Mouse (Mus musculus) thymus, postnatal 10 days (tissue): Measurements from ENCODE around the gene Lsm7.

ENCODE experiments used
- DNase-seq, 2 experiments: peaks; one replicate each; pipeline ENCODE4 v3.0.0; 2021; ENCODE audit warnings: low spot score in 2 of 2

Gene Lsm7

DNA sequence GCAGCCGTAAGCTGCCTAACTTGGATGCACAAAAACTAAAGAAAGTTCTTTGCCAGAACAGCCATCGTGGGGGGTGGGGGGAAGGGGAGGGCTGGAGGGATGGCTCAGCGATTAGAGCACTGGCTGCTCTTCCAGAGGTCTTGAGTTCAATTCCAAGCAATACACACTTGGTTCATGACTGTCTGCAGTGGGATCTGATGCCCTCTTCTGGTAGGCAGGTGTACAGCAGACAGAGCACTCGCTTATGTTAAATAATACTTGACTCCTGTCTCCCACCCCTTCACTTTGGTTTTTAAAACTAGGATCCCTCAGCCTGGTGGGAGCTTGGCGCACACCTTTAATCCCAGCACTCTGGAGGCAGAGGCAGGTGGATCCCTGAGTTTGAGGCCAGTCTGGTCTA, 21.0 kb upstream of the Lsm7 start:
- DNase-seq, result peak; percentile 49 to 66

DNA sequence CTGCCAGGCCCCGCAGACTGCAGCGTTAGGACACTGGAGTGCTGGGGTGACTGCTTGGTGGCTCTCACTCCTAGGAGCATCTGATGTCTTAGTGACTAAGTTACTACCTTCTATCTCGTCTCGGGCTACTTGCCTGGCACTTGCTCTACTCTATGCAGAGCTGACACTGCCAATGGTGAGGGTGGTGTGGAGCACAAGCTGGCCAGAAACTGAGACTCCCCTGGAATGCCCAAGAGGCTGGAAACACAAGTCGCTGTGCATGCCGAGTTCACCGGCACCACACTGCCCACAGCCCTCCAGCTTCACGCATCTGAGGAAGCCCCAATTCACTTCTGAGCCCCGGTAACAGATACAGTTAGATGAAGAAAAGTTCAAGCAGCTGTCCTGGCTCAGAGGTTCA, 19.0 kb upstream of the Lsm7 start:
- no peak for DNase-seq

DNA sequence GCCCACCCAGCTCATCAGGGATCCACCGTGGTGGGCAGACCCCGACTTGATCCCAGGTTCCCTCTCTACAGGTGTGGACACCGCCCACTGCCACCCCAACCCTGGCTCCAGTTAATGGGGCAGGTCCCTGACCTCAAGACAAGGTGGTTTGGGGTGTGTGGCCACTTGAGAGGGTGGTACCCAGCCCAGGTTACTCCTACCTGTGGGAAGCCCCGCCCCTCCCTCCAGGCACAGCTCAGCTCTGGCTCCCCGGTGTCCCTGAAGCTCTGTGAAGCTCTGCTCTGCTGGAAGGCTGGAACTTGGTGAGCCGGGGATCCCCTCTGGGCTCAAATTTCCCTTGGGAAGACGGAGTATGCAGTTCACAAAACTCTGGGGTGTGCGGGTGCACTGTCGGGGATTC, 16.6 kb upstream of the Lsm7 start, which contains the start of gene Tmprss9:
Gene Tmprss9 (plus strand): TSS at position 268 of the 400 bp plus-strand sequence.
- DNase-seq, result no peak

DNA sequence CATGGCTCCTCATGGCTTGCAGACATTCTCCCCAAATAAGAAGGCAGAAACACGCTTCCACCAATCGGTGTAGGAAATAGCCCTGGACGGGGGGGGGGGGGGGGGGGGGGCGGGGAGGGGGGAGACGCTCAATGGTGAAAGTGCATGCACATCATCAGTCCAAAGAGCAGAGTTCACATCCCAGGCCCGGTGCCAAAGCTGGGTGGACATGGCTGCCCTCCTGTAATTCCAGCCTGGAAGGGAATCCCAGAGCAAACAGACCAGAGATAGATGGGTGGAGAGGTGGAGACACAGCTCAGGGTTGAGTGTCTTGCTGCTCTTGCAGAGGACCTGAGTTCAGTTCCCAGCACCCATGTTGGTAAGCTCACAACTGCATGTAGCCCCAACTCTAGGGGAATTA, 16.0 kb upstream of the Lsm7 start:
- DNase-seq, result no peak

DNA sequence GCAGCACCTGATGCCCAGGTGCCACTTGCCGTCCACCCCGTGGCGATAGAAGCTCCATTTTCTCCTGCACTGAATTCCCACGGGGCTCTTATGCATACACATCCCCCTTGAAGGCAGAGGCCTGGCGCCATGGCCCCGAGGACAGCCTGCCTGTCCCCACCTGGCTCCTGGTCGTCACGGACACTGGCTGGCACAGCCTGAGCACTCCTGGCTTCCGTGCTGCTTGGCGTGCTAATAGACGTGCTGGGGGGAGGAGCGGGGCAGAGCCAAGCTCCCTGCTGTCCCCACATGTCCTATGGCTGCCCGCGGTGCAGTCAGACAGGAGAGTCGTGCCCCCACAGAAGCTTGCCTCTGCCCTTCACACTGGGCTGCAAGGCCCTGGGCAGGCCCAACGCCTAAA, 9.4 kb upstream of the Lsm7 start:
- no peak for DNase-seq

DNA sequence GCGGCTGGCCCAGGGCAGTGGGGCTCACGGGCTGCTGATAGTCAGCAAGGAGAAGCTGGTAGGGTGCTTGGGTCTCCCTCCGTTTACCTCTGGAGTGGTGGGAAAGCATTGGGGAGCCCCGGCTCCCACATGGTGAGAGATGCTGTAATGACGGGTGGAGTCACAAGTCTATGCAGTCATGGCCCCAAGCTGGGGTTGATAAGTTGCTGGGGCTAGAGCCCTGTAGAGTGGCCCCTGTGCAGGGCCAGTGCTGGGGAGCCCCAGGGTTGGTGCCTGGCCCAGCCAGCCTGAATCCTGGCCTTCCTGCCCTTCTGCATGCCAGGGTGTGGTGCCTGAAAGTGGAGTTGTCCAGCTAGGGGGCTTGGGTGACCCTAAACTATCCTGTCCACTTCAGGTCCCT, 7.3 kb upstream of the Lsm7 start:
- no peak for DNase-seq

DNA sequence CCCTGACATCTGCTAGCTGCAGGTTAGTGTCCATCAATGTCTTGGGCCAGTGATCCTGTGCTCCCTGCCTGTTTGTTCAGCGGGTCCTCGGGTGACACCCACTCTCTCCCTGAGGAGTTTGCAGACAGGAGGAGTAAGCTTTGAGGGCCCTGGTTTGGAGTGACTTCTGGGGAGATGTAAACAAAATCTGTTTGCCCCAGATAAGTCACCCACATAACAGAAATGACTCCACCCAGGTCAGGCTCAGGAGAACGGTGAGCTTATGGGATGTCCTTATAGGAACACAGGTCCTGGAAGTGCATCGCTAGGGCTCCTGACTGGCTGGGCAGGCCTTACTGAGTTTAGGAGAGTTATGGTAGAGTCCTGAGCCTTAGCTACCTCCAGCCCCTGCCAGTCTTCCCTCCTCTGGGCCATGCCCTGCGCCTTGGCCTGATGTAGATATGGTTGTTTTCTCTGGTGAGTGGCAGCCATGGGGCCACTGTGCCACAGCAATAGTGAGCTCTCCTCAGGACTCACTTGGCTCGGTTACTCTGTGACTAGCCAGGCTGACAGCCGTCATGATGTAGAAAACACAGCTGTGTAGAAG, 3.4 kb upstream of the Lsm7 start:
- no peak for DNase-seq

DNA sequence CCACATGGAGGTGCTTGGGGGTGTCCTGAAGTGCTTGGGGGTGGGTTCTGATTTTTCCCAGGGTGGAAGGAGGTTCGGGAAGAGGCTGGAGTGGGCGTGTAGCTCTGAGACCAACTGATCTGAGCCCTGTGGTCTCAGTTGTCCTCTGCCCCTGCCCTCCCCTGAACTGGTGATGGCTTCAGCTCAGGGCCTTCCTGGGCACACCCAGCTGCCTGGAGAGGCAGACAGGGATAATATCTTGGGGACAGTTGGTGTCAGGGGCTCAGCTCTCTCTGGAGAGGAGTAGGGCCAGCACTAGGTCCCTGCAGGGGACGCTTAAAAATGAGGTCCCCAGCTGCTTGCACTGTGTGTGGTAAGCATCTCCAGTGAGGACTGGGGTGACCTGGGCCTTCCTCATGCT, 2.8 kb upstream of the Lsm7 start:
- no peak for DNase-seq

DNA sequence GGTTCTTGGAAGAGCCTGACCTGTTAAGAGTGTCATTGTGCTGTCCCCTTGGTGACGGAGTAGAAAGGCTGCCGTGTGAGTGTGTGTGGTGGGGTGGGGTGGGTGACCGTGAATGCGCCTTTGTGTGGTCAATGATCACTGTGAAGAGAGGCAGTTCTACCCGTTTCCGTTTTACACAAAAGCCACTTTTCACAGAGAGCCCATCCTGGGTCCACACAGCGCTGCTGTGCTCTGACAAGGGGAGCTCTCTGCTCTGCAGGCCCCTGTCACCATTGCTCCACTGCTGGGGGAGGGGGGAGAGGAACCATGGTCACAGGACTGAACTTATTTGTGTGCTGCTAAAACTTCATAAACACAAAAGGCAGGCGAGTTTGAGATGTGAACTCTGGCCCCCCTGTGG, 2.4 kb upstream of the Lsm7 start:
- DNase-seq, result no peak

DNA sequence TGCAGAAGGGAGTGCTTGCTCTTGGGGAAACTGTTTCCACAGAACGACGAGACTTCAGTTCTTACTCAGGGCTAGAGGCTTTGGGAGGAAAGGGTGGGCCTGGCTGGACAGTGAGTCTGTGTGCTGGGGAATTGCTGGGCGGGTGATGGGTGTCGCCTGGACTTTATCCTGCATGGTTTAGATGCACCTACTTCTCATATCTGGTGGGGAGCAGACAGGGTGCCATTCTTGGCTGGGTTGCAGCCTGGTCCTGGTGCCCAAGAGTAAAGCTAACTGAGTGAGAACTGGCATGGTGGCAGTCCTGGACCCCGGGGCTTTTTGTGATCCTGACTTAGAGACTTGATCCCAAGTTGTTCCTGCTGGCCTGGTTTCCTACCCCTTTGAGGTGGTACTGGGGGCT, 1.9 kb upstream of the Lsm7 start:
- no peak for DNase-seq

DNA sequence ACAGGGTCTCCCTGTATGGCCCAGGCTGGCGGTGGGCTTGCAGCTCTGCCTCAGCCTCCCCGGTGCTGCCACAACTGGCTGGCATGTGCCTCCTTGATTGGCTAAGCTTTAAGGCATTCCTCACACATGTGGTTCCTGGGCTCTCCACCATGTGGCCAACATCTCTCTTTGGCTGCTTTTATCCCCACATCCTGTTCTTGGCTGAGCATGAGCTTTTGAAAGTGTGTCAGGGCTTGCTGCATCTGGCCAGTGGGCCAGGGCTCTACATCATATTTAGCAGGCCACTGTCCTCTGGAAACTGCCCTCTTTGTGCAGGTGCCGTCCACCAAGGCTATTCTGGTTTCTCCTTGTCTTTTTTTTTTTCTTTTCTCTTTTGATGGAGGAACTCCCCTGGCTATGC, 1.3 kb upstream of the Lsm7 start:
- no peak for DNase-seq

DNA sequence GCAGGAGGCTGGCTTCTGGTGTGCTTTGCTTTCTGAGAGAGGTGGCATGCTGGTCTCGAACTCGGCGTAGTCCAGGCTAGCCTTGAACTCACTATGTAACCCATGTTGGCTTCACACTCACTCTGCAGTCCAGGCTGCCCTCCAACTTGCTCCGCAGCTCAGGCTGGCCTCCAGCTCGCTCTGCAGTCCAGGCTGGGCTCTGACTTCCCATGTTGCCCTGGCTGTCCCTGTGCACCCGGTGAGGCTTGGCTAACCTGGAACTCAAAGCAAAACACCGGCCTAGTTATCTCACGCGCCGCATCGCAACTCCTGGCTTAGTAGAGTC, 702 bp upstream of the Lsm7 start:
- no peak for DNase-seq

DNA sequence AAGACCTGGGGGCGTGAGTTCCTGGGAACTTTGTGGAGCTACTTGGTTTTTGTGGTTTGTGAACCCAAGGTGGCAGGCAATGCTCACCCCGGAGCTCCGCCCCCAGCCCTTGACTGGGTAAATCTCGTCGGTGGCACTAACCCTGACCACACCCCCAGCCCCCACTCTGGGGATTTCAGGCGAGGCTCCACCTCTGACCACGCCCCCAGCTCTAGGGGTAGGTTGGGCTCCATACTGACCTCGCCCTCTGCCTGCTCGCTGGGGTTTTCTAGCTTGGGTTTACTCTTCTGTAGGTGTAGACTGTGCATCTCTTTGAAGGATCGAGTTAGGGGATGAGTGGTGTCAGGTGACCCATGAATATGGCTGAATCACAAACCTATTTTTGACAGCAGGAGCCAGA, 6.4 kb downstream of the Lsm7 start:
- DNase-seq, result peak; percentile 58 to 62

DNA sequence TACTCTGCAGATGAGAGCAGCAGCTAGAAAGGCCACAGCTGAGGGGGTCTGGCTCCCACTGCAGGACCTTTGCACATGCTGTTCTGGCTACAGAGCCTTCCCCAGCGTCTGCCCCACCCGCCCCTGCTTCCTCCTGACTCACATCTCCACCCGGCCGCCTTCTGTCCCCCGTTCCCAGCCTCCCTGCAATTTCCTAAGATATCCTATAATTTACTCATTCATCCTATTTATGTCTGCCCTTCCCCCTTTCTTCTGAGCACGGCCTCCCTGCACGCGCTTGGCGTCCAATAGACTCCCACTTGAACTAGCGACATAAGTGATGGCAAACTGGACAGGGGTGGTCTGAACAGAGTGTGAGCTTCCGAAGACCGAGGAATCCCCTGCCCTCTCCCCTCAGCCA, 9.3 kb downstream of the Lsm7 start:
- no peak for DNase-seq

DNA sequence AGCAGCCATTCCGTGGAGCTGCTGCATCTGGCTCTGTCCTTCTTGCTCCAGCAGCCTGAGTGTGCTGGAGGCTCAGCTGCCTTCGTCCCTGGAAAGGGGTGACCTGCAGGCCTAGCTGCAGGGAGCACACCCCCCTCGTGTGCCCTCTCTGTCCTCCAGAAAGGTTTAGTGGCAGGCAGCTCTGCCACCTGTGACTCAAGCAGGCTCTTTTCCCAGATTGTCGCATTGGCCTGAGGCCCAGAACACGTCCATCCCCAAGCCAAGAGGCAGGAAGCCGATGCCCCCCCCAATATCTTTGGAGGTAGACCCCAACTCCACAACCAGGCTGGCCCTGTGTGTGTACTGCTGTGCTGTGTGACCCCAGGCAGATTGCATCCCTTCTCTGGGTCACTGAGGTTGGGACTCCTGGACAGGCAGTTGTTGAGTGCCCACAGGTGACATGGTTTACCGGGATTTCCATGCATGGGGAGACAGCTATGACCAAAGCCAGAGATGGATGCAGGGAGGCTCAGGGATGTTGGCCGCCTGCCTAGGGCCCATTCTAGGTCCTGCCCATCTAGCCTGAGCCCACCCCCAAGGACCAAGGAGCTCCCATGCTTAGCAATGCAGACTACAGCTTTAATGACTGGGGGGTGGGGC, 9.8 kb downstream of the Lsm7 start:
- DNase-seq, result no peak

DNA sequence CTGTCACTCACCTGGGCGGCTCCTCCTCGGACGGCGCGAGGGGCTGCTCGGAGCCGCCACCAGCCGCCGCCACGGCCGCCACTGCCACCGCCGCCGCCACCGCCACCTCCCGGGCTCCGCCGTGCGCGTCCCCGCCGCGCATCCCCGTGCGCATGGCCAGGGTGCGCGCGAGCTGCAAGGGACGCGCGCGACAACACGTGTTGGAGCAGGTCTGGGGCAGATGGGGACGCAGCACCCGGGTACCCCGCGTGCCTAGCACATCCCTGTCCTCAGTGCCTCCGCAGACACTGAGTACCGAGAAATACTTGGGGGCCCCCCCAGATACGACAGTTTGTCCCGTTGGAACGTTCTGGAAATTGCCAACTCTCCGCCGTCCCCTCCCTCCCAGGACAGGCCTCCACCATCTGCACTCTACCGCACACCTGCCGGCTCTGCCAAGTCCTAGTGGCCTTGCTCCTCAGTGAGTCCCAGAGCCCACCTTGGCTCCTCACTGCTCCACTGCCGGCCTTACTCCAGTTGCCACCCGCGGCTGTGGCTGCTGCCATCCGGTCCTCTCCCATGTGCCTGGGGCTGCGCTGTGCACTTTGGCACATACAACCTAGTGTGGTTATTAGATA, 11.0 kb downstream of the Lsm7 start, which contains the start of gene Lingo3:
Gene Lingo3 (minus strand): TSS at position 109 of the 617 bp plus-strand sequence.
- DNase-seq, result no peak

DNA sequence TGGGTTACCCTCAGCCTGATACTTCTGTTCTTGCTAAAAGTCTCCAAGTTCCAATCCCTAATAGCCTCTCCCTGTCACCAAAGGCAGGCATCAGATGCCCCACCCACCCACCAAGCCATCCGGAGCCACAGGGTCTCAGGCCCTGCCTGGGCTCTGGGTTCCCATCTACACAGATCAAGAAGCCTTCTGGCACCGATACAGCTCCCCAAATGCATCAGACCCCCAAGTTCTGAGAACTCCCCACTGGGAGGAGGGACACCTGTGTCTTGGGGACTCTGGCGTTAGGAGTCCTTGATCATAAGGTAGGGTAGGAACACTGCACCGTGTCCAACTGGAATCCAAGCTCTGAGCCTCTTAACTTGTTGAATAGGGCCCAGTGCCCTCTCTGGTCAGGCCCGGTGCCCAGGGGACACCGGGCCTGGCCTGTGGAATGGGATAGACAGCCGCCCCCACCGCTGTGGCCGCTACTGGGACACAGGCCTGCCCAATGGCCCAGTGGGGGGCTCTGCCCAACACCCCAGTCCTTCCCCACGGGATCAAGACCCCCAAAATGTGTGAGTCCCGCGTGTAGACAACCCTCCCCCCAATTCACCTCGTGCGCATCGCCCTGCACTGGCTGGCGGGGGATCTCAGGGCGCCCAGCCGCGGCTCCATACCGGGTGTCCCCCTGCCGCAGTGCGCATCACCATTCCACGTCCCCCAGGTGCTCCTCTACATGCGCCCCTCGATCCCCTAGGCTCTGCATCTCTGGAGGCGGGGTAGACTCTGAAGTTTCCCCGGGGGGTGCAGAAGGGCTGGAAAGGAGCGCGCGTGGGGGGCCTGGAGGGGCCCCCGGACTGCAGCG, 11.7 kb downstream of the Lsm7 start:
- no peak for DNase-seq

DNA sequence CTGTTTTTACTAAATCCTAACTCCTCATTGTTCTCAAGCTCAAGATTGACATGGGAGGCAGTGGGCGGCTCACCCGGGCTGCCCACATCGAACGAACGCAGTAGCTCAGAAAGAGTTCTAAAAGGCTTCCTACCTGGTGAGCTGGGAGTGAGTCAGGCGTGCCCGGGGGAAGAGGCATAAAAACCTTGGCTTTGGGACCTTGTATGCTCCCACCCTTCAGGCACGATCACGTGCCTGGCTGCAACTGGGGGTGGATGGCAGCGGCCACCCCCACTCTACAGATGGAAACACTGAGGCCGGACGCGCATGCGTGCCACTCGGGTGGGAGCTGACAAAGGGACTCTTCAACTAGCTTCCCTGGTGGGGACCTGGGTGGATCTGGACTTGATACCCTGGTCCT, 12.7 kb downstream of the Lsm7 start:
- no peak for DNase-seq

DNA sequence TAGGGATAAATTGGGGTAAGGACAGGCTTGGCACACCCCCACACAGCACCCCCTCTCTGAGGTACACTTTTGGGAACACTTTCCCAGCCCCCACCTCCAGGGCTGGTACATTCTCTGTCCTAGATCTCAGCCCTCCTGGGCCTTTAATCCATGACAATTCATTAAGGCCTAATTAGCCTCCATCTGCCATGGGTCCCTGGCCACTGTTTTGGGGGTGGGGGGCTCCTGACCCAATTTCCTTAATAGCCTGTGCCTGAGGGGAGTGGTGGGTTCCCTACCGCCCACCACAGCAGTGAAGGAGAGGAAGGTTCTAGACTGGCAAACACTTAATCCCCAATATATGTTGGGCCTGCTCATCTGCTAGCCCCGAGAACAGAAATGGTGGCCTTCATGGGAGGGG, 13.3 kb downstream of the Lsm7 start:
- DNase-seq, result no peak

DNA sequence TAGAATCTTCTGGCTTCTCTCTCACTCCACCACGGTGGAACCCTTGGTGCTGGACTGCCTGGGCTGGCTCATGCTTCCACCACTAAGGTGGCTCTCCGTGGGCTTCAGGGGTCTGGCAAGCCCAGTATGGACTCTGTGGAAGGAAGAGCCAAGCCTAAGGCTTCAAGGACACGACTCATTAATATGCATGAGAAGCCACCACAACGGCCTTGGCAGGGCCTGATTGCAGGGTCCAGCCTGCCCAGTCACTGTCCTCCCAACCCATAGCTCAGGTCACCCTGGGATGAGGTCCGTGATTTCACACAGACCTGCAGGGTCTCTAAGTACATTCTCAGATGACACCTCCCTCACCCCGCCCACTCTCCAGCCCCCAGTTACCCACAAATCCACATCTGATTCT, 15.2 kb downstream of the Lsm7 start:
- DNase-seq, result no peak

DNA sequence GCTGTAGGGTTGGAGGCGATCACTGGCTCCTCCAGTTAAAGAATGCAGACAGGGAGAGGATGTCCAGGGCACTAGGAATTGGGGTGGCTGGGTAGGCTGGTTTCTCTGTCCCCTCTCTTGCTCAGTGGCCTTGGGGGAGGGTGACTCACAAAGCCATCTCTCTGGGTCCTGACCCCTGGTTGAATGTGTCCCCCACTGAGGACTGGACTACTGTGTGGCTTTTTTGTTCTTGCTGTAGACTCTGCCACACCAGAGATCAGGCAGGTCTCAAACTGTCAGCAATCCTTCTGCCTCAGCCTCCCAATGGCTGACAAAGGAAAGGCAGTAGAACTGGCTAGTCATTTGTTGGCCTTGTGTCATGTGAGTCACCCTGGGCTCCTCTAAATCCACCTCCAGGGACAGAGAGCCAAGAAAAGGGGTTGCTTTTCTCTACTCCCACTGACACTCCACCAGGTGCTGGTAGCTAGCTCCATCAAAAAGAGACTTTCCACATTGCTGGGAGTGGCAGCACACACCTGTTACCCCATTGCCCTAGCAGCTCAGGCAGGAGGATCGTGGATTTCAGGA, 16.6 kb downstream of the Lsm7 start:
- no peak for DNase-seq

DNA sequence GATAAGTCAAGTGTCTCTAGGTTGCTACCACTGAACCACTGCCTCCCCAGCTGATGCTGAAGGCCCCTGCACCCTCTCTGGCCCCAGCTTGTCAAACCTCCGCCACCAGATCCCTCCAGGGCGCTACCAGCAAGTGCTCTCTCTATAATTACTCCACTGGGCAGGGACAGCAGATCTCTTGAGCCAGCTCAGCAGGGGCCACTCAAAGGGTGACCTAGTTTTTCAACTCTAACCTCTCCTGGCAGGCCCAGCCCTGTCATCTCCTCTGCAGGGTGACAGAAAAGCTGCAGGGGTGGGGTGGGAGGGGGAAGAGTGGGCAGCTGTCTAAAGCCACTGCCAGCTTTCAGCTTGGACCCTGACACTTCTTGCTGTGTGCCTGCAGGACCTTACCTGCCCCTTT, 17.2 kb downstream of the Lsm7 start:
- DNase-seq, result no peak
